Mouse (Mus musculus) brain, embryonic 14.5 days (tissue): ENCODE data around the gene Rab4b. TPM values are rescaled to one million over a fixed set of nuclear protein-coding genes. Genes with fewer than 3 reads are reported as not detected.

Experiments
- DNase-seq: peaks from one replicate; pipeline ENCODE4 v3.0.0-alpha.2; 2011; ENCODE audit warnings: low read depth
- CTCF ChIP-seq: fragments of 200-500 bp; IDR thresholded peaks from 2 replicates; pipeline ENCODE4 v1.5.1; 2012; ENCODE audit warnings: inconsistent platforms, mild to moderate bottlenecking, moderate library complexity, borderline replicate concordance; ENCODE audit not compliant: insufficient read depth, insufficient read length; ENCODE audit errors: extremely low read depth
- POLR2A ChIP-seq: fragments of 200-500 bp; IDR thresholded peaks from 2 replicates; pipeline ENCODE4 v1.6.1; 2012; ENCODE audit warnings: mild to moderate bottlenecking, inconsistent platforms, borderline replicate concordance; ENCODE audit not compliant: poor library complexity, insufficient read depth, insufficient read length, severe bottlenecking; ENCODE audit errors: extremely low read depth
- polyA plus RNA-seq: library from polyadenylated mRNA; depleted of rRNA; stranded (reverse); fragments of >200 nt; gene quantifications from 2 replicates; pipeline ENCODE4 v1.2.3, GENCODE M21; 2012

The Rab4b gene
- polyA plus RNA-seq, 1 experiment = 81.4 TPM

DNA sequence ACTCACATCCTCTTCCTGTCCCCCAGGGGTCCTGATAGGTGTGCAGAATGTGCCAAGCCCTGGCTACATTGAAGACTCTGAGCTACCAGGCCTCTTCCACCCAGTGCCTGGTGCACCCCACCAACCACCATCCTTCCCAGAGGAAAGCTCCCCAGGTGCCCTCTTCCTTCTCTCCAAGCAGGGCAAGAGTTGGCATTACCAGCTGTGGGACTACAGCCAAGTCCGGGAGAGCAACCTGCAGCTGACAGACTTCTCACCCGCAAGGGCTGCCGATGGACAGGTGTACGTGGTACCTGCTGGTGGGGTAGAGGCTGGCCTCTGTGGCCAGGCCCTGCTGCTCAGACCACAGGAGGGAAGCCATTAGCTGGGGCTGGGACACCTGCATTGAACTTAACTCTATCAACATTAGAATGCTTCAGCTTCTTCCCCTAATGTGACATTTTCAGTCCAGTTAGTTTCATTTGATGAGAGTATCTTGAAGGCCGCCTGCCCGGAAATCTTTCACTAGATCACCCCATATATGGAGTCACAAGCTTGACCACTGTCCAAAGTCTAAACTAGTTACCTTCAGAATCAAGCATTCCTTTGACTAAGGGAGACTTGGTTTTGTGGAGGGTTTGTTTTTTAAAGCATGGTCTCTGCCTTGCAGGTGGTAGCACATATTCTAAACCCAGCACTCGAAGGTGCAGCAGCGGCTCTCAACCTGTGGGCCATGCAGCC, 25.2 kb upstream of the Rab4b start:
- no peak for TF ChIP-seq CTCF
- no peak for TF ChIP-seq POLR2A
- DNase-seq = no peak

DNA sequence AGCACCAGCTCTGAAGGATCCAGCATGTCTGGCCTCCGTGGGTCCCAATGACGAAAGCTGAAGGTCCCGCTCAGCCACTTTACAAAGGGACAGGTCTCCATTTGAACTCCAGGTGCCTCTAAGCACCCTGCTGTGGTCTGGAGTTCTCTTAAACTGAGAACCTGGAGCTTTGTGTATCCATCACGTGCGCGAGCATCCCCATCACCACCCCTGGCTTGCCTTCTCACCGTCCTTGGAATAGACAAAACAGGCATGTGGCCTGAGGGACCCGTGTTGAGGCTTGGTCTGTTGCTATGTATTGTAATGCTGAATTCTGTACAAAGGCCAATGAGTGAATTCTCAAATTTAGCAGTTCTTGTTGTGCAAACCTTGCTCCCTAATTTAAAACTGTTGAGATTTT, 20.1 kb upstream of the Rab4b start:
- no peak for TF ChIP-seq POLR2A

DNA sequence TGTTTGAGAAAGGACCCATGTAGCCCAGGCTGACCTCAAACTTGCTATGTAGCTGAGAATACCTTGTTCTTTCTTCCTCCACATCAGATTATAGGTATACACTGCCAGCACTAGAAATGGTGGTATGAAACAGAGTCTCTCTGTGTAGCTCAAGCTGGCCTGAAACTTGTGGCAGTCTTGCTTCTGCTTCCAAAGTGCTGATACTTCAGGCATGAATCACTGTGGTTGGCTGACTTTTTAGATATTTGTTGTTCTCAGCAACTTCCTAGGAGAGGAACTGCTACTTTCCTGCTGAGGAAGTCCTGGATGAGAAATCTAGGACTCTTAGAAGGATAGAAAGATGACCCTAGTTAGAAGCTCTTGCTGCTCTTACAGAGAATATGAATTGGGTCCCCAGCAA, 19.7 kb upstream of the Rab4b start:
- TF ChIP-seq CTCF (no peak), POLR2A (no peak)
- DNase-seq = no peak

More for the DNA sequence above, 20.1 kb upstream of the Rab4b start:
- DNase-seq = no peak

DNA sequence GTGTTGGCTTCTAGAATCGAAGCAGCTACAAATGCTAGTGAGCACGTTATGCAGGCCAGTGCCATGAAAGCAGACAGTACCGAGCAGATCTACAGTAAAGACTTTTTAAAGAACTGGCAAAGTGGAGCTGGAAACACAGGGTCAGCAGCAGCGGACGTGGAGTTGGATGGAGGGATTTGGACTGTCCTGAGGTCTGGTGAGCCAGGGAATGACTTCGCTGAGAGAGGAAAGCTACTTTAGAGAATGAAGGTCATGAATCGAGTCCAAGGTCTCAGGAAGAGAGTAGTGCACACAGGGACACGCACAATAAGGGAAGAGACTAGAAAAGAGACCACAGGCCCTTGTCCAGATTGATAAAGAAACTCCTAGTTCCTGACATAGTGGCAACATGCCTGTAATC, 18.9 kb upstream of the Rab4b start:
- TF ChIP-seq CTCF = no peak
- no peak for TF ChIP-seq POLR2A
- no peak for DNase-seq

DNA sequence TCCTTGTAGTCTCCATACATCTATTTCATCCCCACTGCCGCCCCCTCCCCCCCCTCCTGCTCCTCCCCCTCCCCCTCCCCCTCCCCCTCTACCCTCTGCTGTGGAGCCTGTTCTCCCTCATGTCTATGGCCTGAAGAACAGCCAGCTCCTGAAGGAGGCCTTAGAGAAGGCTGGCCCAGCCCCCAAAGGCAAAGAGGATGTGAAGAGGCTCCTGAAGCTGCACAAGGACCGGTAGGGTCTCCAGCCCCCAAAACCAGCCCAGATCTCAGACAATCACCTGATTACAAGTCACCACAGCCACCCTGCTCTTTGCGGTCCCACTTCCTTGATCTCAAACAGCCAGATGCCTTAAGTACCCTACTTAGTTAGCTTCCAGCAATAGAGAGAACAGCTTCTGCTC, 18.4 kb upstream of the Rab4b start:
- TF ChIP-seq POLR2A (no peak), CTCF (no peak)
- no peak for DNase-seq

DNA sequence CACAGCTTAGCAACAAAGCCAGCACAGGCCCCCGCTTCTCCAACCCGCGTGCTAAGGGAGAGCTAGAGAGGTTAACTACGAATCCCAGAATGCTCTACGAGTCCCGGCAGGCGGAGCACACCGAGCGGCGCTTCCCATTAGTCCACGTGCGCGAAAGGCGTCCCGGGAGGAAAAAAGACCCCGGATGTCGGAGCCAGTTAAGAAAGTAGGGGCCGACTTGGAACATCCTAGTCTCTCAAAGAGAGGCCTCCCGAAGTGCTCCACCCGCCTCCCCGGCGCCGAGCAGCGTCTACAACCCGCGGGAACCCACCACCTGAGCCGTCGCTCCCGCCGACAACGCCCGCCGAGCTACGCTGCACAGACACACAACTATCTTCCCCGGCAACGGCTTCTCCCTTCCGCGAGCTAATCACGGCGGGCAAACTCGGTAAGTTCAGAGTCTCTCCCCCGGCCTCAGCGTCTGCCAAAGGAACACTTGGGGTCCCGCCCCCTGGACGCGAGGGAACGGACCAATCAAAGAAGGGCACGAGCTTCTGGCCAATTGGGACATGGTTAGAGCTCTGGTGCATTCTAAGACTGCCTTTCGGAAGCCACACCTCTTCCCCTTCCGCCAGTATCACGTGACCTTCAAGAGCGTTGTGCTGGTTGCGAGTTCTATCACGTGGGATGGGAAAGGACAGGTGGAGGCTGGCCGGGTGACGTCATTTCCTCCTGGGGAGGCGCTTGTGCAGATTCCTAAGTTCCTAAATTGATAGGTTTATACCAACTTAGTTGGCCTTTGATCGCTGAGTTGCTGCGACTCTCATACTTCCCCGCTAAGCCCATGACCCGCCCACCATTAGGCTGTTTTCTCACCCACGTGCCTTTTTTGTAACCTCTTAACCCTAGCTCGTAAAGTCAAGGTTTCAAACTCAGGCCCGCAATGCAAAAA, 17.2 kb upstream of the Rab4b start, which contains the start of the genes BC024978 and Snrpa:
Gene BC024978 (plus strand): TSS at position 101 of the 931 bp plus-strand sequence.
Gene Snrpa (minus strand): TSS at position 591 of the 931 bp plus-strand sequence.
- TF ChIP-seq CTCF (no peak), POLR2A (peak; percentile 35; the same call in 1 of the 2 replicates)

DNA sequence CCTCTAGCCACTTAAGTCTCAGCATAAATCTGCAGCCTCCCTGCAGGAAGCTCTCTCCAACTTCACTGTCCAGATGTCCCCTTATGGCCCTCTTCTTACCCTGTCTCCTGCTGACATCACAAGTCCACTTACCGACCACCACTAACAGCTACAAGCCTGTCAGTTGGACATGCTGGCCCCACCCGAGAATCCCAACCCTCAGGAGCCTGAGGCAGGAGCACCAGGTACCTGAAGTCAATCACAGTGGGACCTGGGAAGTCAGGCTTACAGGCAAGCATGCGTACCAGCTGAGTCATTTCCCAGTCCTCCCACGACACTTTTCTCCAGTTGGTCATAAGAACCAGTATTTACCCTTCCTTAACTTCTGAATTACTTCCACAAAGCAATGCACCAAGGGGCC, 15.0 kb upstream of the Rab4b start:
- DNase-seq = no peak
- TF ChIP-seq CTCF = no peak
- TF ChIP-seq POLR2A = no peak

More for the DNA sequence above, 17.2 kb upstream of the Rab4b start, which contains the start of the genes BC024978 and Snrpa:
- DNase-seq = peak; percentile 100

DNA sequence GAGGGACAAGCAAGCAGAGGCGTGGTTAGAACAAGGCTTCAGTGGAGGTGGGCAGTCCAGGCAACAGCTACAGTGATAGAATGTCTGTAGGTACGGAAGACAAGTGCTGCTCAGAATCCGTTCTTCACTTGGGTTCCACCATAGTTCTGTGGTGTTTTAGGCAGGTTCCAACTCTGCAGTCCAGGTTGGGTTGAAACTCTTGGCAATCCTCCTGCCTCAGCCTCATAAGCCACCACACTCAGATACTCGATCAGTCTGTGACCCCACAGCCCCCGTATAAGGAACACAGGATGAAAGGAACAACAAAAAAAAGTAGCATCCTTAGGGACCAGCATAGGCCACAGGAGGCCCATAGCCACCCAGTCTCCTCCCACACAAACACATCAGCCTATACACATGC, 13.7 kb upstream of the Rab4b start:
- no peak for TF ChIP-seq CTCF
- TF ChIP-seq POLR2A = no peak

DNA sequence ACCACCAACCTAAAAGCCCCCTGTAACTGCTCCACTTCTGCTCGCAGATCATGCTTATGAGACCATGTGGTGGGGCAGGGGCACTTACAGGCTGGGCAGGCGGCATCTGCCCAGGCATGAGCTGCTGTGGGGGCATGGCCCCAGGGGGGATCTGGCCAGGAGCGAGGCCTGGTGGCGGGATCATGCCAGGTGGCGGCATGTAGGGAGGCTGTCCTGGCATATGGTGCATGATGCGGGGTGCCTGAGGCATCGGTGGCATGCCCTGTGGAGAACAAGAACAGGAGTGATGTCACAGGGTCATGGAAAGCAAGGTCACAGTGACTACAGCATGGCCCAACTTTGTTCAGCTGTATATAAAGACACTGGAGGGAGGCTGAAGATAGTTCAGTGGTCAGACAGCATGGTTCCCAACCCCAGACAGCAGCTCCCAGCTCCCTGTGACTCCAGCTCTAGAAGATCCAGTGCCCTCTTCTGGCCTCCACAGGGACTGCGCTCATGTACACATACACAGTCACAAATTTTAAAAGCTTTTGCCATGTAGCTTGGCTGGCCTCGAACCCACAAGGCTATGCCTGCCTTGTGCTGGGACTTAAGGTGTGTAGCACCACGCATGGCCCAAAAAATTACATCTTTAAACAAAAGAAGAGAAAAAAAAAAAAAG, 10.7 kb upstream of the Rab4b start:
- TF ChIP-seq POLR2A (no peak), CTCF (peak; percentile 36; the same call in 1 of the 2 replicates)
- DNase-seq = no peak

More for the DNA sequence above, 13.7 kb upstream of the Rab4b start:
- no peak for DNase-seq

DNA sequence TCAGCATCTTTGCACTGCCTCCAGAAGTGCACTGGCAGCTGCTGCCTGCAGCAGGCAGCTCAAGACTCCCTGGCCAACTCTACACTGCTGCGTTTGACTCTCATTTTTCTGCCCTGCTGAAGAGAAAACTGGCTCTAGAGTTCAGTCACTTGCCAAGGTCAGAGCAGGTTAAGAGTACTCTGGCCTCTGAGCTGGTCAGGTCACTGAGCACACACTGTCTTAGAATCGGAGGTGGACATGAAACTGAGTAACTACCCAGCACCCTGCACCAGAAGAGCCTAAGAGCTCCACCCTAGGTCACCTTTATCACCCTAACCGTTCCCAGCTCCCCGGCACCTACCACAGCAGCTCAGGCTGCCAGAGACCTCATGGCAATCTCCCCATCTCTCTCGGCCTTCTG, 7.3 kb upstream of the Rab4b start:
- no peak for TF ChIP-seq CTCF
- no peak for TF ChIP-seq POLR2A
- DNase-seq = no peak

DNA sequence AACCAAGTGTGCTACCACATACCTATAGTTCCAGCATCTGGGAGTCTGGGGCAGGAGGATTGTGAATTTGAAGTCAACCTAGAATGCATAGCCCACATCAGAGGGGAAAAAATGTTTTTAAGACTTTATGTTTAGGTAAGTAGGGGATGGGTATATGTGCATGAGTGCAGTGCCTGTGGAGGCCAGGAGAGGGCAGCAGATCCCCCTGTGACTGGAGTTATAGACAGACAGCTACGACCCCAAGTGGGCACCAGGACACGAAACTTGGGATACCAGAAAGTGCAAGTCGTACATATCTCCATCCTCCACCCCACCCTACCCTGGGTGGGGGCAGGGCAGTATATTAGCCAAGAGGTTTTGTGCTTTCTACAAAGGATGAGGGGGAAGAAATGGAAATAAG, 6.3 kb upstream of the Rab4b start:
- peak; percentile 40 for DNase-seq
- TF ChIP-seq POLR2A (no peak), CTCF (peak; percentile 73)

DNA sequence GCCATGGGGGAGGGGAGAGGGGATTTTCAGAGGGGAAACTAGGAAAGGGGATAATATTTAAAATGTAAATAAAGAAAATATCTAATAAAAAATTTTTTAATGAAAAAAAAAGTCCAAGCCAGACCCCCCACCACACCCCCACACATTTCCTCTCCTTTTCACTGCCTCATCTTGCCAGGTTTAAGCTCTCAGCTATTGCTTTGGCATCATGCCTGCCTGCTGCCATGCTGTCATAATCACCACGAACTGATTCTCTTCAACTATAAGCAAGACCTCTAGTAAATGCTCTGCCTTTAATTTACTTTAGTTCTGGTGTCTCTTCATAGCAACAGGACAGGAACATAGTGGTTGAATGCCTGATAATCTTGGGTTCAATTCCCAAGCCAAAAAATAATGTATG, 3.8 kb upstream of the Rab4b start:
- peak; percentile 42 for DNase-seq
- TF ChIP-seq CTCF (no peak), POLR2A (no peak)
